Mouse (Mus musculus) liver, adult 2 months (tissue): ENCODE results near the gene St3gal6.

Experiments
- CTCF ChIP-seq: fragments of 200-500 bp; IDR thresholded peaks from 2 replicates; pipeline ENCODE4 v1.5.1; 2011; ENCODE audit warnings: low read depth, low read length, control low read depth
- POLR2A ChIP-seq: fragments of 200-500 bp; IDR thresholded peaks from 2 replicates; pipeline ENCODE4 v1.6.1; 2011; ENCODE audit warnings: low read length, control low read depth; ENCODE audit not compliant: insufficient read depth; ENCODE audit errors: extremely low read depth

DNA sequence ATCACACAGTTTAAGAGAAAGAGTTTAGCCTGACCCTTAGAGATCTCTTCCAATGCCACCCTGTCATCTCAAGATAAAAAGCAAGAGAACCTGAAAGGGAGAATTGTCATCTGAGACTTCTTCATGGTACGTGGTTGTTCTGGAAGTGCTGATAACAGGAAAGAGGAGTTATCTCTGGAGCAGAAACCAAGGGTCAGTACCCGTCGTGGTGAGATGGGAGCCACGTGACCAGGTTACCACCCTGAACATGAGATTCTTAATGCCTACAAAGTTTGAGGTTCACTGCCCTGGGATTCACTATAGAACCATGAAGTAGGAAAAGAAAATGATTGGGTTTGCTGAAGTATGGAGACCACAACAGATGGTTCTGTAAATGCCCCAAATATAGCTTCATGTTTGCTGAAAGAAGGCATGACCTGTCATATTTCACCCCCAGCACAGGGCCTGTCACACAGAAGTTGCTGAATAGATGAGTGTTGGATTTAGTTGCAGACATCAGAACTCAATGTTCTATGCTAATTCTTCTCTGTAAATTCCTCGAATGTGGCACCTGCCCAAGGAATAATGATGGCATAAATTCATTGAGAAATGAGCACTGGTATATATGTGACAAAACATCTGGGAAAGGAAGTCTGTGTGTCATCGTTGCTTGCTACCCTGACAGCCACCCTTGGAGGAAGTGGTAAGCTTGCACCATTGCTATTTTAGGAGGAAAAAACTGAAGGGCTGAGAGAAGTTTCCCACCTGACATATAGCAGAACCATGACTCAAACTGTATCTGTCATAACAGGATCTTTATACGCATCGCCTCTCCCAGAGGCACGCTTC lies 25.9 kb downstream of the St3gal6 start:
- TF ChIP-seq CTCF (no peak), POLR2A (no peak)
